Mouse (Mus musculus): ENCODE results near the gene Serpinc1.

DNA sequence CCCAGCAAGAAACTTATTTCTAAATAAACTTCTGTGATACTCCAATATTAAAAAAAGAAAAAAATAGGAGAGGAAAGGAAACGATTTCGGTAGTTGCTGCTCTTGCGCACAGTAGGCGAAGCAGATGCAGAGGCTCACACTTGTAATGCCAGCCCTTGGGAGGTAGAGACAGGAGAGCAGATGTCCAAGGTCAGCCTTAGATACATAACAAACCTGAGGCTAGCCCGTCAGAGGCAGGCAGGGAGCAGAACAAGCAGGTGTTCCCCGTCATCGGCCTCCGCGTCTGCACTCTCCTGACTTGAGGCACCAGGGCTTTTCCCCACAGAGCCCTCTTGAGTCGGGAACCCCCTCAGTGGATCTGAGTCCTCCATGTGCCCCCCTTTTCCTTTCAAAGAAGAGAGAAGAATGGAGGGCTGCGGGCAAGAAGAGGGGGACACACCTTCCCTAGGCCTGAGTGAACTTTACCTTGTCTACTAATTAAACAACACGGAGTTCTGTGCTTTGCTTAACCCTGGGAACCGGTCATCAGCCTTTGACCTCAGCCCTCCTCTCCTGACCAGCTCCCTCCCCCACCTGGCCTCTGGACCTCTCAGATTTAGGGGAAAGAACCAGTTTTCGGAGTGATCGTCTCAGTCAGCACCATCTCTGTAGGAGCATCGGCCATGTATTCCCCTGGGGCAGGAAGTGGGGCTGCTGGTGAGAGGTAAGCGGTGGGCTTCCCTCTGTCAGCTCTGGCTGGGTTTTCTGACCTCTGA is 8.7 kb downstream of the Serpinc1 start:
- TF ChIP-seq CTCF (IDR thresholded peaks at IDR 0.05; ENCODE audit: borderline replicate concordance, extremely low read depth, insufficient read depth, insufficient read length): no peak
- TF ChIP-seq POLR2A (IDR thresholded peaks at IDR 0.05; ENCODE audit: borderline replicate concordance, extremely low read depth, insufficient read depth, insufficient read length, poor library complexity, severe bottlenecking): no peak

All from brain, embryonic 14.5 days (tissue).